Mouse (Mus musculus) small intestine, adult 2 months (tissue): ENCODE measurements around the gene Tsr1.

Experiments used
- CTCF ChIP-seq: fragments of 200-500 bp; IDR thresholded peaks from 2 replicates; pipeline ENCODE4 v1.5.1; 2012; ENCODE audit warnings: low read depth, mild to moderate bottlenecking, control low read depth, inconsistent platforms, low read length, moderate library complexity, mixed read lengths; ENCODE audit not compliant: insufficient replicate concordance, insufficient read length; ENCODE audit errors: extremely low read depth
- POLR2A ChIP-seq: fragments of 200-500 bp; IDR thresholded peaks from 2 replicates; pipeline ENCODE4 v1.6.1; 2012; ENCODE audit warnings: low read depth, mild to moderate bottlenecking, control low read depth, inconsistent platforms, low read length, moderate library complexity

DNA sequence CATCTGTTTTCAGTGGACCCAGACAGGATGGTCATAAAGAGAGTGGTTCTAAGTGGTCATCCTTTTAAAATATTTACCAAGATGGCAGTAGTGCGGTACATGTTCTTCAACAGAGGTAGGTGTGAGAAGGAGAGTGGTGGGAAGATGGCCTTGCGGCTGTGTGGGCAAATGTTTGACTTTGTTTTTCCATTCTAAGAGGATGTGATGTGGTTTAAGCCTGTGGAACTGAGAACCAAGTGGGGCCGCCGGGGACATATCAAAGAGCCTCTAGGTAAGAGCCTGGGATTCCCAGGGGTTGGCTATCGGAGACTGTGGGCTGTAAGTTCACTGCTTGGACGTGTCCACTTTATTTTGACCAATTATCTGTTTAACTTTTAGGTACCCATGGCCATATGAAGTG lies 10.0 kb downstream of the Tsr1 start:
- TF ChIP-seq POLR2A = no peak
- TF ChIP-seq CTCF = no peak
